Comparison of ENCODE assay signal across 18 mouse cellular contexts in genomic region chr1:186128940-186129339, GRCm38 (mm10).
"Had no signal": no experiment of that assay in that cellular context is flagged by ENCODE, and none has a peak within 500 bp of the region (broad histone marks: within the 10 kb centered on the region; RNA-seq: fewer than 3 reads in every experiment).

No protein-coding gene starts in this region.

- H3K4me2 ChIP-seq: liver, embryonic 11.5 days; liver, embryonic 13.5 days; liver, embryonic 15.5 days; lung, embryonic 15.5 days; midbrain, embryonic 11.5 days; midbrain, embryonic 13.5 days; midbrain, embryonic 15.5 days; neural tube, embryonic 12.5 days; stomach, embryonic 15.5 days had no signal

- H3K4me3 ChIP-seq: liver, embryonic 13.5 days; liver, embryonic 15.5 days; lung, embryonic 15.5 days; megakaryocyte, embryonic 14.5 days; midbrain, embryonic 13.5 days; midbrain, embryonic 15.5 days; neural tube, embryonic 12.5 days; stomach, embryonic 15.5 days had no signal

- H3K4me1 ChIP-seq: liver, embryonic 13.5 days; liver, embryonic 15.5 days; lung, embryonic 15.5 days; megakaryocyte, embryonic 14.5 days; midbrain, embryonic 15.5 days; neural tube, embryonic 12.5 days; stomach, embryonic 15.5 days had no signal

- DNase-seq: liver; liver, embryonic 13.5 days; liver, postnatal 0 days; right cerebral cortex, postnatal 14 days; thymus, adult 2 months; thymus, postnatal 25 days; thymus, postnatal 4 days had no signal

- H3K27me3 ChIP-seq: liver, embryonic 13.5 days; liver, embryonic 15.5 days; lung, embryonic 15.5 days; megakaryocyte, embryonic 14.5 days; midbrain, embryonic 13.5 days; midbrain, embryonic 15.5 days; neural tube, embryonic 12.5 days; stomach, embryonic 15.5 days had no signal

- H3K9me3 ChIP-seq: liver, embryonic 13.5 days; liver, embryonic 15.5 days; lung, embryonic 15.5 days; midbrain, embryonic 13.5 days; midbrain, embryonic 15.5 days; neural tube, embryonic 12.5 days; stomach, embryonic 15.5 days had no signal

- H3K36me3 ChIP-seq: liver, embryonic 13.5 days; liver, embryonic 15.5 days; lung, embryonic 15.5 days; midbrain, embryonic 13.5 days; midbrain, embryonic 15.5 days; neural tube, embryonic 12.5 days; stomach, embryonic 15.5 days had no signal

- ATAC-seq: liver, postnatal 0 days; midbrain, embryonic 13.5 days; midbrain, embryonic 15.5 days had no signal

- H3K9ac ChIP-seq: liver, embryonic 13.5 days; liver, embryonic 15.5 days; liver, postnatal 0 days; lung, embryonic 15.5 days; midbrain, embryonic 13.5 days; midbrain, embryonic 15.5 days; neural tube, embryonic 12.5 days; stomach, embryonic 15.5 days had no signal

- H3K27ac ChIP-seq: liver, embryonic 13.5 days; liver, embryonic 15.5 days; lung, embryonic 15.5 days; macrophage; midbrain, embryonic 13.5 days; midbrain, embryonic 15.5 days; neural tube, embryonic 12.5 days; stomach, embryonic 15.5 days; stomach, postnatal 0 days had no signal
